Mouse (Mus musculus) lung, postnatal 0 days (tissue): Measurements from ENCODE around the gene Zkscan8.

Source experiments
- CTCF ChIP-seq: IDR thresholded peaks from 2 replicates; pipeline ENCODE4 v1.5.1; 2016; ENCODE audit warnings: antibody characterized with exemption, mild to moderate bottlenecking
- EP300 ChIP-seq: IDR thresholded peaks from 2 replicates; pipeline ENCODE4 v1.6.1; 2016; ENCODE audit warnings: antibody characterized with exemption, mild to moderate bottlenecking, control low read depth

GRCm38 (mm10) chr13:21530781-21531201, at the start of gene Zkscan8:
- TF ChIP-seq EP300 (no peak), CTCF (peak; percentile 43)
